Mouse (Mus musculus) right cerebral cortex, adult 2 months (tissue): Measurements from ENCODE around the gene Dhx38.
A peak's percentile ranks its signal among the peaks of the same experiment; 100 is the strongest.

Experiments used
- DNase-seq, 2 experiments: peaks; one replicate each; pipeline ENCODE4 v3.0.0; 2021 to 2022; ENCODE audit warnings: low spot score in 2 of 2

Dhx38 gene

DNA sequence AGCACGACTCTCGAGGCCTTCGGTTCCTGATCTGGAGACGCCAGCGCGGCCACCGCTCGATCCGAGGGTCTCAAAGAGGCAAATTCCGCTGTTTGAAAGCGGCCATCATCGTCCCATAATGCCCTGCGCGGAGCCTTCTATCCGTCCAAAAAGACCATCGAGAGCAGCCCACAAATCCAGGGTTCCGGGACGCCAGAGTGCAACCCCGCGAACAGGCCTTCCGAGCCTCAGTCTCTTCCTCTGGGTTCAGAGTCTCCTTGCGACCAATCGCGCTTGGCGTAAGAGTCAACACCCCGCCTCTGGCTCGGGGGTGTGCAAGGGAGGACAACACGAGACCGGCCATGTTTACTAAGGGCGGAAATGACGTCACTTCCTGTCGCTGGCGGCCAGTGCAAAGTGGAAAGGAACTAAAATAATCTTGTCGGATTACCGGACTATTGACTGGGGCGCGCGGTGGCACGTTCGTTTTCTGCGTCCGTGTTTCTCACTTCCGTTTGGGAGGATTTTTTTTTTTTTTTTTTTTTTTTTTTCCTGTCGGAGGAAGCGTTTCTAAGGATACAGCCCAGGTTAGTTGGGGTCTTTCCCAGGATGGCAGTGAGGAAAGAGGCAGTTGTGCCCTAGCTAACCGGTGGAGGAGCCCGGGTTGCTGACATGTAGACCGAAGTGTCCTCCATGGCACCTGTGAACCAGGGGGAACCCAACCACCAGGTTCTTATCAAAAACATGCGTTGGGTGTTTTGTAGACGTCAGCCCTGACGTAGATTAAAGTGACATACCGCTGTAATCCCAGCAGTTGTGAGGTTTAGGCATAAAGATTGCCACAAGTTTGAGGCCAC lies at the start of gene Dhx38, which contains the start of gene Txnl4b:
Gene Dhx38, minus strand, starts transcription at position 364 of the 836 bp plus-strand sequence.
Gene Txnl4b, plus strand, starts transcription at position 395 of the 836 bp plus-strand sequence.
- DNase-seq: peak; percentile 100

DNA sequence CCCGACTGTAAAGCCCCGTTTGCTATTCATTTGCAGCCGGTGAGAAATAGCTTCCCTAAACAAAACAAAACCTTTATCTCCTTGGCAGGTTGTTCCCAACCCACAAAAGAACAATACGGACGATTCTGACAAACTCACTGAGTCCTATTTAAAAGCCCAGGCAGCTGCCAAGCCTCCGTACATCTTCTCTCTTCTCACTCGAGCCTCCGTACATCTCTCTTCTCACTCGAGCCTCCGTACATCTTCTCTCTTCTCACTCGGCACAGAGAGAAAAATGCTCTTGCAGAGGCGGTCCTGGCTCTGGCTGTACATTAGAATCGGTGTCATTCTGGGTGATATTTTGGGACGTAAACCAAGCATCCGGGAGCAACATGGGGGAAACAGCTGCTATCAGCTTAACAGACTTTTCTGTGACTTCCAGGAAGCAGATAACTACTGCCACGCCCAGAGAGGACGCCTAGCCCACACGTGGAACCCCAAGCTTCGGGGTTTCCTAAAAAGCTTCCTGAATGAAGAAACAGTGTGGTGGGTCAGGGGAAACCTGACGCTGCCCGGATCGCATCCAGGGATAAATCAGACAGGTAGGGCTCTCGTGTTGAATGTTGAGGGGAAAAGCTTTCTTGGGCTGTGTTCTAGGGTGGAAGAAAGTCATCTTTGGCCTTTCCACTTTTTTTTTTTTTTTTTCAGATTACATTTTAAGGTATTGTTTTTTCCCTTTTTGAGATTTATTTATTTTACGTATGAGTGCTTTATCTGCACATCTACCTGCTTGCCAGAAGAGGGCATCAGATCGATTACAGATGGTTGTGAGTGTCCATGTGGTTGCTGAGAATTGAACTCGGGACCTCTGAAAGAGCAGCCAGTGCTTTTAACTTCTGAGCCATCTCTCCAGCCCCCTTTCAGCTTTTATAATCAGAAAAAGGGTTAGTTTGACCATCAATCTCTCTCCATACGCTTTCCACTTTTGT lies 48.9 kb upstream of the Dhx38 start, which contains the start of gene Pkd1l3:
Gene Pkd1l3, plus strand, starts transcription at position 275 of the 968 bp plus-strand sequence.
- peak in 1 of 2 experiments; percentile 23 for DNase-seq

- DNase-seq: no peak
Measured at GRCm38 (mm10) chr8:109609153-109609502, 43.5 kb upstream of the Dhx38 start.

DNA sequence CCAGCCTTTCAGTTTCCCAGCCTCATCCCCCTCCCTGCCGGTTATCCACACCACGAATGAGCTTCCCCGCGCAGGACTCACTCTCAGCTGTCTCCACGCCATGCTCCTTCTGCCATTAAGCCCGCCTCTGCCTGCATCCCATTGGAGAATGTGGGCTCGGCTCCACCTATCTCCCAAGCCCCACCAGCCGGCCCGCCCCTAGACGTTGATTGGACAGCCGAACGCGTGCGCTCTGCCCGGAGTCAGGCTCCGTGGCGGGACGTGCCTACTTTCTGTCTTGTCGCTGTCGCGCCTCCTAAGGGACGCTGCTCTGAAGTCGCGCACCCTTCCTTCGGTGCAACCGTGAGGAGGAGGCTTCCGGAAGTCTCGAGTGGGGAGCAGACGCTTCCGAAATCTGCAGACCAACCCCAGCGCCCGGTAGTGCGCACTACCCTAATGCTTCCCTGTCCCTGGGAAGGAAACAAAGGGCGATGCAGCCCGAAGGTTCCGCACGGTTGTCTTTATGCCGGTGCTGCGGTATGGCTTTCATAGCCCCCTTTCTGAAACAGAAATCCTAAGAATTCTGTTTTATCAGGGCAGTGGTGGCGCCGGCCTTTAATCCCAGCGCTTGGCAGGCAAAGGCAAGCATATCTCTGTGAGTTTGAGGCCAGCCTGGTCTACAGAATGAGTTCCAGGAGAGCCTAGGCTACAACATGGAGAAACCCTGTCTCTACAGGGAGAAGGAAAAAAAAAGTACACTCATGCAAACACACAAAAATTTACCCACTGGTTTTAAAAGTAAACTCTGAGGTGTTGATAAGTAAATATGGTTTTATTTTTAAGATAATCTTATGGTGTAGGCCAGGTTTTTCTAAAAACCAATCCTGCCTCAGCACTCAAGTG lies 42.9 kb upstream of the Dhx38 start, which contains the start of gene Dhodh:
Gene Dhodh, minus strand, starts transcription at position 403 of the 882 bp plus-strand sequence.
- DNase-seq: peak; percentile 95 to 98

DNA sequence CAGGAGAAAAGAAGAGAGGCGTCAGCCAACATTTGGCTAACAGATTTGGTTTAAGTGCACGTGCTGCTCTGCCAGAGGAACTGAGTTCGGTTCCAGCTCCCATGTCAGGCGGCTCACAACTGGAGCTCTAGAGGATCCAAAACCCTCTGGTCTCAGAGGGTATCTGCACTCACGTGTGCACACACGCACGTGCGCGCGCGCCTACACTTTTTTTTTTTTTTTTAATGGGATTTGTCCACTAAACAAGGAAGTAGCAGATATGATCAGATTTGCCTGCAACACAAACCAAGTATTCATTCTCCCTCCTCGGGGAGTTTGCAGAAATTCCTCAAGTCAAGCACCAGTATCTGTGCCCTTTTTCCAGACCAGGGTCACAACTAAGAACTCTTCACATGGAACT lies 42.0 kb upstream of the Dhx38 start:
- no peak for DNase-seq

DNA sequence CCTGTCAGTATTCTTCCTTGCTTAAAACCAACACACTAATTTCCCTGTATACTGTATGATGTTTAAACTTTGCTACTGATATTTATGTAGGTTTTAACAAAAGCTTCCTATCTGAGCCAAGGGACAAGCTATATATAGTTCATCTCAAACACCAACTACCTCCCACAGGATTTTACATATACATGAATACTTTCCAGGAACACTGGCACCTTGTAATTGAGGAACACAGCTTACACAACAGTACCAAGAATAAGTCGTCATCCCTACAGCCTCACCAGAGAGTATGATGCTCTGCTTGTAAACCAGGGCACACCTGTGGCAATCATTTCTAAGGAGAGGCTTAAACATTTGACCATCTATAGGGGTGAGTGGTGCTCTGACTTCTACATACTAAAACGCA lies 41.1 kb upstream of the Dhx38 start:
- DNase-seq: no peak

DNA sequence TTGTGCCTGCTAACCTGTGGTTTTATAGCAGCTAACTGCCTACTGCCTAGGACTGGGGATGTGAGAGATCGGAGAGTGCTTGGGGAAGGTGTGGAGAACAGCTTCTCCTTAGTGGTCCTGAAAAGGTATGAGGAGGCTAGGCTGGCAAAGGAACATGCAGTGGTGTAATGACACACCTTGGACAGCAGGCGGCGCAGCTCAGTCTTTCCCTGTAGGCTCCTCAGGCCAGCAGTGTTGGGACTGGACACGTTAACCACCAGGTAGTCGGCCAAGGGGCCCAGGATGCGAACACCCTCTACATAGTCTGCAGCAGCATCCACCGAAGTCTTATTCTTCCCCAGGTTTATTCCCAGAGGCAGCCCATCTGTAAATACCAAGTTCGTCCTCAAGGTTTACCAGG lies 30.2 kb upstream of the Dhx38 start:
- peak; percentile 39 to 57 for DNase-seq

DNA sequence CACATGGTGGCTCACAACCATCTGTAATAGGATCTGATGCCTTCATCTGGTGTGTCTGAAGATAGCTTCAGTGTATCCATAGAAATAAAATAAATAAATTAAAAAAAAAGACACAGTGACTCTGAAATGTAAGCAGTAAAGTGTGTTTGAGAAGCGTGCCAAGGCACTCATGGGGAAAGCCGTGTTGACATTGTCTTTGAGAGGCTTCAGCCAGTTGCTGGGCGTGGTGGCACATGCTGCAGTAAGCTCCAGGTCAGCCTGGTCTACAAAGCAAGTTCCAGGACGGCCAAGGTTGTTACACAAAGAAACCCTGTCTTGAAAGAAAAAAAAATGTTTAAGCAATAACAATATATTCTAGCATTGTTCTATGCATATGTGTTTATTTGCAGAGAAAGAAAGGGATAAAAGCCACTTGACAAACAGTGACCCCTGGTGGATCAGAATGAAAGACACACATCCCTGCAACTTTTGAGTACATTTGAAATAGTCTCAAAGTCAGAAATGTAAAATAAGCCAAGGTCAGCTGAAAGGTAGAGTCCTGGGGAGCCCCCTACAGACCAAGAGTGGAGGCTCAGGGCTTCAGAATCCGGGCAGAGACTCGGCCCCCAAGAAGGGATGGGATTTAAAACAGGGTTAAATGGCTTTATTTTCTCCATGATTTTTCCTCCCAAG lies 27.6 kb upstream of the Dhx38 start:
- peak; percentile 16 to 41 for DNase-seq

GRCm38 (mm10) chr8:109592164-109592563 lies 26.5 kb upstream of the Dhx38 start:
- no peak for DNase-seq

DNA sequence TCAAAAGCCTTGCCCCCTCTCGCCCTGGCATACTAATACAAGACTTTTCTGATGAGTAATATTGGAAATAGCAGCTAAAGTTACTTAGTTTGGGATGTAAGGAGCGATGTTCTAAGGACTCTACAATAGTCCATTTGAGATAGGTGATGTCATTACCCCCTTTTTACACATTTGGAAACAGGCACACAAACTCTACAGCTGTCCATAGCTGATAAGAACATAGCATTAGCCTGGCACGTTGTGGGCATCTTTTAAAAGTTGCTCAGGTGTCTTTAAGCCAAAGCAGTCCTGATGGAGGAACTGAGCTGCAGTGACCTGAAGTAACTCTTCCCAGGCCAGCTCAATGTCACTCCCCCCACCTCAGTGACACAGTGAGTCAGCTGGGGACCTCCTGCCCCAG lies 25.7 kb upstream of the Dhx38 start:
- no peak for DNase-seq

GRCm38 (mm10) chr8:109590901-109591300 lies 25.2 kb upstream of the Dhx38 start:
- no peak for DNase-seq

DNA sequence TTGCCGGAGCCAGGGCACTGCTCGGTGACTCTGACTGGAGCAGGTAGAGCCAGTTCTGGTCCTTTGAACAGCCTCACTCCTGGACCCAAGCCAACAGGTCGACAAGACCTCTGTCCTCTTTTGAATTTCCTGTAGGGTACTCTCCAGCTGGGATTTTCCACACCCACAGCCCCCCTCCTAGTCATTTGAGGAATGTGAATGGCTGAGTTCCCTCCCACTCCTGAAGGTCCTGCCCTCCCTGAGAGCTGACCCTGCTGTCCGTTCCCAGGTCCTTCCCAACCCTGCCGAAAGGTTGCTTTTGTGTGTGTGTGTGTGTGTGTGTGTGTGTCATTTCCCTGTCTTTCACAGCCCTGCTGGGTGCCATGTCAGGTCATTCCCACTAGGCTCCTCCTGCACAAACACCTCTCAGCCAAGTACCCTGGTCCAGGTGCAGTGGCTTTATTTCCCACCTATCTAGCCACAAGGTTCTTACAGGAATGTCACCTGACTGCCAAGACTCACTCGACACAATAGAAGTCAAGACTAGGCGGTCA lies 21.4 kb upstream of the Dhx38 start:
- no peak for DNase-seq

DNA sequence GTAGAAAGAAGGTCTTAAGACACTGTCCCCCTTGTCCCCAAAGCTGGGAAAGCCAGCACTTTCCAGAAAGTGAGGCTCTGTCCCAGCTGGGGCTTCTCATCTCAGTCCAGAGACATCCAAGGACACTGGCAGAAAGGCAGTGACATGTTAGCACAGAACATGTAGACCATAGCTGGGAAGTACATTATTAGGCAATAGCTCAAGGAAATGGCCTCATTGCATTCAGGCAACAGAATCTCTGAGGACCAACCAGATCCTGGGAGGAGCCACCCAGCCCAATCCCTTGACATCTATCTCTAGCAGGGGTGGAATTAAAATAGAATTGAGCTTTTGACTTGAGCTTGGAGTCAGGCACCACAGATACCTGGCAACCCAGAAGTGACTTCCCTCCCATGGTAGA lies 20.0 kb upstream of the Dhx38 start:
- DNase-seq: no peak

DNA sequence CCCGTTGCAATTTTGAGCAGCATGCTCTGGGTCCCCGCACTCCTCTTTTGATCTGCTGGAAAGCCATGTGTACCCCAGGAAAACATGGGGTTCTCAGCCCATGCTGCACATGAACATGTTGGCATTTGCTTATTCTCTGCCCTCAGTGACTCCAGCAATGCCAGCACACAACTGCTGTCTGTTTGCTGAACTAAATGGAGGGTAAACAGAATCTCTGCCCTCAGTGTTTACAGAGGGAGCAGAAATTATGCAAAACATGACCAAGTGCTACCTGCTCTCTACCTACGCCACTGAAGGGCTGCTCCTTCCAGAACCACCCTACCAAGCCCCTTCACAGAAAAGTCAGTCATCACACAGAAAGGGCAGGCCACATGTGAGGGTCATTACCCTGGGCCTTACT lies 19.2 kb upstream of the Dhx38 start:
- no peak for DNase-seq

DNA sequence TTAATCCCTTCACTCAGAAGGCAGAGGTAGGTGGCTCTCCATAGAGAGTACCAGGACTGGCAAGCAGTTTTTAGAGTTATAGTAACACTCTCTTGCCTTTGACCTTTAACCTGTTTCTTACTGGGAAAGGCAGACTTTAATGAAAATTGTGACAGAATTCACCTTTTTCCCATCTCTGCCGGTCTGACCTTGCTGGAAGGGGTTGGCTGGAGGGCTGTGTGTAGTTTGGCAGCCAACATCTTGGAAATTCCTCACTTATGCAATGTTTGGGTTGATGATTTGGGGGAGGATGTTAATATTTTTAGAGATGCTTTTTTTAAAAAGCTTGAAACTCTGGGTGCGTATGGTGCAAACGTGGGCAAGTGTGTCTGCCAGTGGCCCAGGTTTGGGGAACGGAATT lies 18.6 kb upstream of the Dhx38 start:
- DNase-seq: no peak

DNA sequence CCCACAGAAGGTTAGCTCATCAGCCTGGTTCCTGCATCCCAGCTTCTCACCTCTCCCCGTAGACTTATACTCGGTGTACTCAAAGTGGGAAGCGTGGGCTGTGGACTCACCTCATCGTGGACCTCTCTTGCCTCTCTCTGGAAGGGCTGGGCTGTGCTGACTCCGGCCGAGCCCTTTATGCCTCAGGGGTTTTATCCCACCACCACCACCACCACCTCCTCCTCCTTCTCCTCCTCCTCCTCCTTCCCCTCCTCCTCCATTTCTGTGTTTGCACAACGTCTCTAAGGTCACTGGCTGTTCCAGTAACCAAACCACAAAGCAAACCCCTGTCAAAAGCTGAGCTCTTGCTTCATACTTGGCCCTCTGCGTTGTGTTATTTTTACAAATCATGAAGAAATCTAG lies 13.2 kb upstream of the Dhx38 start, which contains the start of gene Hp:
Gene Hp, minus strand, starts transcription at position 273 of the 402 bp plus-strand sequence.
- no peak for DNase-seq

DNA sequence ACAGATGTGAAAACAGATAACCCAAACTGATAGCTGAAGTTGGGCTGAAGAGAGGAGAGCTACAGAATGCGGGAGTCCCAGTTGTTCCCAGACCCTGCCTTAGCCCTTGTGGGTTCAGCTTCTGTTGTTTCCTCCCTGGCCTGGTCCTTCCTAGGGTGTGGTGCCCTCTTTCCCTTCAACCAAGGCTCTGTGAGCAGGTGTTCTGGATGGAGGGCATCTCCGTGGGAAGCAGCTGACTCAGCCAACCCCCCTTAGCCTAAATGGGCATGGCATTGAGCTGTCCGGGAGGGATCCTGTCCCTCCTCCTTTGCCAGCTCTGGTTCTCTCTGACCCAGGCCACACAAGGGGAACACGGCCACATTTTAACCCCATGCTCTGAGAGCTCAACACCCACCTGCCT lies 10.7 kb upstream of the Dhx38 start:
- DNase-seq: no peak

GRCm38 (mm10) chr8:109571139-109571538 lies 5.5 kb upstream of the Dhx38 start:
- no peak for DNase-seq

DNA sequence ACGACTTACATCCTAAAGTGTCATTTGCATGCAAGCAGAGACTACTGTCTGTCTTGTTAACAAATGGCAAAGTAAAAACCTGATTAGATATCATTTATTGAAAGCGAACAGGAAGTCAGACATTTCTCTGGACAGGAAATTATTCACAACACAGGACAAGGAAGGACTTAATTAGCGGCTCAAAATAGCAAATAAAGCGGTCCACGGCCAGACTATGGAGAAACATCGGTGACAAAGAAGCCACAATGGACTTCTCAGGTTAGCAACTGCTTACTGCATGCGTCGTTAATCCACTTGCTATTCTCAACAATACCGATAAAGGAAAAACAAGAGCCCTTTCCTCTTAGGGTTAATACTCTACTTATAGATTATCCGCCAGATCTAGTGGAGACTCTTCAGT lies 895 bp downstream of the Dhx38 start:
- no peak for DNase-seq

- no peak for DNase-seq
Measured at GRCm38 (mm10) chr8:109563881-109564280, 1.8 kb downstream of the Dhx38 start.
